Mouse (Mus musculus): ENCODE measurements around the gene Matn4. TPM values are rescaled to one million over a fixed set of nuclear protein-coding genes. Genes with fewer than 3 reads are reported as not detected.

Gene Matn4
- total RNA-seq, 4 experiments from 2014 or later = 9.9 to 12.0 (median 10.6) TPM

GRCm38 (mm10) chr2:164417198-164417597 is 12.2 kb upstream of the Matn4 start:
- DNase-seq (ENCODE audit: low spot score in 2 of 2) = no peak

GRCm38 (mm10) chr2:164414581-164414980 is 9.6 kb upstream of the Matn4 start:
- DNase-seq (ENCODE audit: low spot score in 2 of 2) = no peak

GRCm38 (mm10) chr2:164414167-164414566 is 9.2 kb upstream of the Matn4 start:
- no peak for DNase-seq (ENCODE audit: low spot score in 2 of 2)

- DNase-seq (ENCODE audit: low spot score in 2 of 2) = peak in 1 of 2 experiments; percentile 50
These were observed 2.7 kb upstream of the Matn4 start for GRCm38 (mm10) chr2:164407708-164408107.

- no peak for DNase-seq (ENCODE audit: low spot score in 2 of 2)
These were observed 559 bp upstream of the Matn4 start for GRCm38 (mm10) chr2:164405519-164405918.

GRCm38 (mm10) chr2:164404082-164404990 is 624 bp downstream of the Matn4 start:
- no peak for DNase-seq (ENCODE audit: low spot score in 2 of 2)

GRCm38 (mm10) chr2:164403396-164404081 is 1.4 kb downstream of the Matn4 start:
- DNase-seq (ENCODE audit: low spot score in 2 of 2) = no peak

- peak in 1 of 2 experiments; percentile 51 for DNase-seq (ENCODE audit: low spot score in 2 of 2)
These were observed 2.1 kb downstream of the Matn4 start, which contains the start of gene Rbpjl for GRCm38 (mm10) chr2:164402906-164403305. Rbpjl (plus strand) TSS chr2:164403141.

- DNase-seq (ENCODE audit: low spot score in 2 of 2) = no peak
These were observed 8.0 kb downstream of the Matn4 start for GRCm38 (mm10) chr2:164396911-164397310.

- no peak for DNase-seq (ENCODE audit: low spot score in 2 of 2)
These were observed 8.9 kb downstream of the Matn4 start for GRCm38 (mm10) chr2:164396076-164396475.

GRCm38 (mm10) chr2:164393126-164393525 is 11.8 kb downstream of the Matn4 start:
- no peak for DNase-seq (ENCODE audit: low spot score in 2 of 2)

GRCm38 (mm10) chr2:164389499-164389898 is 15.5 kb downstream of the Matn4 start:
- DNase-seq (ENCODE audit: low spot score in 2 of 2) = peak; percentile 57 to 89

- DNase-seq (ENCODE audit: low spot score in 2 of 2) = peak; percentile 20 to 55
These were observed 15.9 kb downstream of the Matn4 start, which contains the start of gene Slpi for GRCm38 (mm10) chr2:164389020-164389419. Slpi (minus strand) TSS chr2:164389095.

GRCm38 (mm10) chr2:164386953-164387352 is 18.0 kb downstream of the Matn4 start:
- peak in 1 of 2 experiments; percentile 57 for DNase-seq (ENCODE audit: low spot score in 2 of 2)

GRCm38 (mm10) chr2:164385927-164386763 is 18.8 kb downstream of the Matn4 start:
- DNase-seq (ENCODE audit: low spot score in 2 of 2) = peak in 1 of 2 experiments; percentile 37

GRCm38 (mm10) chr2:164383656-164384399 is 21.1 kb downstream of the Matn4 start:
- no peak for DNase-seq (ENCODE audit: low spot score in 2 of 2)

GRCm38 (mm10) chr2:164382971-164383370 is 22.0 kb downstream of the Matn4 start:
- DNase-seq (ENCODE audit: low spot score in 2 of 2) = no peak

- DNase-seq (ENCODE audit: low spot score in 2 of 2) = no peak
These were observed 23.2 kb downstream of the Matn4 start for GRCm38 (mm10) chr2:164381726-164382125.

GRCm38 (mm10) chr2:164377478-164378426 is 27.2 kb downstream of the Matn4 start:
- DNase-seq (ENCODE audit: low spot score in 2 of 2) = no peak
